Mouse (Mus musculus) right cerebral cortex, postnatal 25 days (tissue): Measurements from ENCODE around the gene Scg5.

Source experiments
- DNase-seq: peaks from one replicate; pipeline ENCODE4 v3.0.0; 2022

Gene Scg5

DNA sequence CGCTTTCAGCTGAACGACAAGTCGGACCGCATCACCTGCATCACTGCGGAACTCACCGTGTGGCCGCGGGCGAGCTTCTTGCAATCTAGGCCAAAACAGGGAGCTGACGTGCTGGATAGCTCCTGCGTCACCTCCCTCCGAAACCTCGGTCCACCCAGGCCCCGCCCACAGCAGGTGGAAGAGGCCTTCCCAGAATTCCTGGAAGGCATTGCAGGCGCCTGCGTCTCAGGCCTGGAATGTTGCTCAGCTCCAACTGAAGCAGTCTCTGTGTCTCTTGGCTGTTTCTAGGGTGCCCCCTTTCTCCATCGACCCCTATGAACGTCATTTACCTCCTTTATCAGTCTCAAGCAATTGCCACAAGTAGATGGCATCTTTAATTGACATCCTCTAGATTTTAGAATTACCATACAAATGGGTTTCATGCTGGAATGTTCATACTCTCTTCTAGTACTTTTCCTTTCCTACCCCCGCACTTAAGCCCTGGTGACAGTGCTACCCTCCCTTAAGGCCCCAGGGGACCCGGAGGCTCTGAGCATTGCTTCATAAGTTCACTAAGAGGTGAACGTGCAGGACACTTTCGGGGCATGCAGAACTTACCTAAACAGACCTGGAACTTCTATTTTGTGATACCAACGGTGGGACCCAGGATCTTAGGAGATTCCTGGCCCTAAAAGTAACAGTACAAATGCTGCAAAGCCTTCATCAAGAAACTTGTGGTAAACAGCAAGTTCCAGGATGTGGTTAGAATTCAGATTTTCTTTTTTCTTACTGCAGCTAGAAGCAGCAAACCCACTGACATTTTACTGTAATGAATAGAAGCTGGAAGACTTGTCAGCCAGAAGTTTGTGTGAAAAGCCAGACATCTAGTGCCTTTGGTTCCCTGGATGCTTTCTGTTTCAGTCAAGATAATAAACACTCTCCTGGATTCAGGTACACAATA is at the start of gene Scg5:
Scg5 (minus strand) TSS at position 179 of the 940 bp plus-strand sequence.
- DNase-seq, result peak; percentile 88

DNA sequence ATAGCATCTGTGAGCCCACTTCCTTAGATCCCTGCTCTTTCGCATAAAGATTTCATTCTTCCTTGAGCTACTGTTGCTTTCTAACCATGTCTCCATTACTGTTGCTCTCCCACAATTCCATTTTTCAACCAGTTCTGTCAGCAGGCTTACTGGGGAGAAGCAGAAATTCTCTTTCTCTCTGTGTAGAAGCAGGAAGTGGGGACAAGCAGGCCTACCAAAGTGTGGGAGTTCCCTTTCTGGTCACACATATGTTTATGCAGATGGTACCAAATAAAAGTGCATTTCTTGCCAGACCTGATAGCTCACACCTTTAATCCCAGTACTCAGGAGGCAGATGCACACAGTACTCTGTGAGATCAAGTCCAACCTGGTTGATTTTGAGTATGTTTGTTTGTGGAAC is 41.2 kb upstream of the Scg5 start:
- no peak for DNase-seq

DNA sequence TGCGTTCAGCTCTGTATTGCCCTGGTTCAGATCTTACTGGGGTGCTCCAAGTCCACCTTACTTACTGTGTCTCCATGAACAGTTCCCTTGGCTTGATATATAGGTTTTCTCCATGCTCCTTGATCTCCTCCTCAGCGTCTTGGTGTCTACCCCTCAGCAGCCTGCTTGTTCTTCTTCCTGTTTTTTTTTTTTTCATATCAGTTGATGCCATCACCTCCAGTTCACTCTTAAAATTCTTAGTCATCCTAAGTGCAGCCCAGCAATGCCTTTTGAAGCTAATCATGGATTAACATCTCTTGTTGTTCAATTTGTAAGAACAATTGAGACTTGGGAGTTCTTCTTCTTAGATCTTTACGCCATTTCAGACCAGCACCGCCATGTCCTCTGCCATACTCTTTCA is 39.5 kb upstream of the Scg5 start:
- DNase-seq, result no peak

DNA sequence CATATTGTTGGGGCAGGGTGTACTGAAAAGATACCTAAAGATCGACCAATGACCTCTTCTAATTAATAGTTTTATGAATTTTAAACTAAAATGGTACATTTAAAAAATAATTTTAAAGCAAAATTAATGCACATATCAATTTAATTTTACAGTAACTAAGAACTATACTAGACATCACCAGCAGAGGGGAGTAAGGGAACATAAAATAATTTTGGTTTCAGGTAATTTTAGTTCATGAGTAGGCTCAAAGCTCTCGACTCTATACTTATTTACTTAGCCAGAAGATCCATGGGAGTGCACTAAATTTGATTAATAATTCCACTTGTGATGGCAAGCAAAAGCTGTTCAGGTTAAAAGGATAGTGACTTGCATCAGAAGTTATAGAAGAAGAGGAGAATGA is 37.2 kb upstream of the Scg5 start:
- DNase-seq, result no peak

DNA sequence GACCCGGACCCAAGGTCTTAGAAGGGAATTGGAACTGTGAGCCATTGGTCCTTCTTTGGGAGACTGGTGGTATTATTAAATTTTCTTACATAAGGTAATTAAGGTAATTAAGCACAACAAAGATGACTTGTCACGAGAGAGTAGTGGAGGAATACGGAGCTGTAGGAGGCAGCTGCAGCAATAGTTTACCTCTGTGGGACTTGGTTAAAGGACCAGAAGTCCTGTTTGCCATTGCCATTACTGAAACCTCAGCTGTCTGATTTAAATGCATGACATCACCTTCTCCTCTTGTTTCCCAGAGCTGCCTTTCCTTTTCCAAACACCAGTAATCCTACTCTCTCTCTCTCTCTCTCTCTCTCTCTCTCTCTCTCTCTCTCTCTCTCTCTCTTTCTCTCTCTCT is 20.2 kb upstream of the Scg5 start:
- DNase-seq, result no peak

DNA sequence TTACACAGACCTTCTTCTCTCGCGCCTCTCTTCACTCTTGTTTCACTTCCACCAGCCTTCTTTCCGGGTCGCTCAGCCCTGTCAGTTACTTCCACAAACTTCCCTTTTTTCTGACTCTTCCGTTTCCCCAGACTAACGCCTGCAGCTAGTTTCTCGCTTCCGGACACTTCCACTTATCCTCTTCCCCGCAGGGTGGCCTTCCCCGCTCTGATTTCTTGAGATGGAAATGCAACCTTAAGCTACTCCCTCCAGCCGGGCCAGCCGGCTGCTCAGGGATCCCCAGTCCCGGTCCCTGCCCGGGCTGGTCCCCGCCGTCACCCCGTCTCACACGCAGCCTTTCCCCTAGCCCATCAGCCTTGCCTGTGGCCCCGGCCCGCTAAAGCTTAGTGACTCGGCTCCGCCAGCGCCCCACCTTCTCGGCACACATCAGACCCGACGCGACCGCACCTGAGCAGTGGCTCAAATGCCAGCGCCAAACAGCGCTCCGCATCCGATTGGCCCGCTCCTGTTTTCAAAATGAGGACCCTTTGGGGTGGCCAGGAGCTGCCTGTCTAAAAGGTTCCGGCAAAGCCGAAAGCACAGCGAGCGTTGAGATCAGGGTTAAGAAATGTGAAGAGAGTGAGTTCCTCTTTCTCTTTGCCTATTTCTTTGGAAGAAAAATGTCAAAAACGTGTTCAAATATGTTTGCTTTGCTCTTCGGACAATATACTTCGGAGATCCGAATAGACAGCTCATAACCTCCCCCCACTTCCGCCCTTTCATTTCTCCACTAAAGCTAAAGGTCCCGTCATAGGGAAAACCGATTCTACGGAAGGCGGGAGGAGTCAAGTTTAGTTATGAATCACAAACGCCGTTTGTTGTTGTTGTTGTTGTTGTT is 19.6 kb upstream of the Scg5 start, which contains the start of gene Arhgap11a:
Arhgap11a (minus strand) TSS at position 417 of the 877 bp plus-strand sequence.
- peak; percentile 87 for DNase-seq

DNA sequence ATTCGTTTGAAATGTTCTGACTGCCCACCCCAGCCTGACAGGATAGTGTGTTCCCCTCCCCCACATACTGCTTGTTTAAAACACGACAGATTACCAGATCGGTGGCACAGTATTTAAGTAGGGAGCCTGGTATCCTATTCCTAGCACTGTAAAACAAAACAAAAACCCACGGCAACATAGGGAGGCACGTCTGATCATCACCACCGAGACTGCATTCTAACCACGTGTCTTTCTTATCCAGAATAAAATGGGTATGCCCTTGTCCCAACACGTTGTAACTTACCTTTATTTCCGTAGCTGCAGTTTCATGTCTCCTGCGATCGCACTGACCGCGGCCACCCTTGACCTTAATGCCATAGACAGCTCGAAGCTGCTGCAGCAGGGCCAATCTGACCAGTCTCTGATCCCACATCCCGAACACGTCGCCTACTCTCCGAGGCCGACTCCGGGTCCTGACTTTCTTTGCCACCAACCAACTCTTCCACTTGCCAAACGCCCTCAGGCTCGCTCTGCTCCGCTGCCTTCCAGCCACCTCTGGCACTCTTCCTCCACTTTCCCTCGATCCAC is 18.8 kb upstream of the Scg5 start:
- DNase-seq, result no peak

DNA sequence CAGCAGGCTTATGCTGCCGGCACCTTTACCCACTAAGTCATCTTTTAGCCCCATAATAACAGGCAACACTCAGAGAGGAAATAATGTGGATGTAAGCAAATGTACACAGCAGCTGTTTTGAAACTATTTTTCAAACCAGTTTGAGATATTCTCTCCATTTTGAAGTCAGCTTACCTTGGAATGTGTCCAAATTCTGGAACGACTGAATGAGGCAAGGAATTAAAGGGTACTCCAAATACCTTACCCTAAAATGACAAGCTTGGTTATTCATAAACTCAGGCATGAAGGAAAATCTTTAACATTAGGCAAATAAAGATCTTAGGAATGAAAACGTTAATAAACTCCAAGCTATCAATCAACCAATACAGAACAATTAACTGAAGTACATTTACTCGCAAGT is 16.2 kb upstream of the Scg5 start:
- DNase-seq, result no peak

DNA sequence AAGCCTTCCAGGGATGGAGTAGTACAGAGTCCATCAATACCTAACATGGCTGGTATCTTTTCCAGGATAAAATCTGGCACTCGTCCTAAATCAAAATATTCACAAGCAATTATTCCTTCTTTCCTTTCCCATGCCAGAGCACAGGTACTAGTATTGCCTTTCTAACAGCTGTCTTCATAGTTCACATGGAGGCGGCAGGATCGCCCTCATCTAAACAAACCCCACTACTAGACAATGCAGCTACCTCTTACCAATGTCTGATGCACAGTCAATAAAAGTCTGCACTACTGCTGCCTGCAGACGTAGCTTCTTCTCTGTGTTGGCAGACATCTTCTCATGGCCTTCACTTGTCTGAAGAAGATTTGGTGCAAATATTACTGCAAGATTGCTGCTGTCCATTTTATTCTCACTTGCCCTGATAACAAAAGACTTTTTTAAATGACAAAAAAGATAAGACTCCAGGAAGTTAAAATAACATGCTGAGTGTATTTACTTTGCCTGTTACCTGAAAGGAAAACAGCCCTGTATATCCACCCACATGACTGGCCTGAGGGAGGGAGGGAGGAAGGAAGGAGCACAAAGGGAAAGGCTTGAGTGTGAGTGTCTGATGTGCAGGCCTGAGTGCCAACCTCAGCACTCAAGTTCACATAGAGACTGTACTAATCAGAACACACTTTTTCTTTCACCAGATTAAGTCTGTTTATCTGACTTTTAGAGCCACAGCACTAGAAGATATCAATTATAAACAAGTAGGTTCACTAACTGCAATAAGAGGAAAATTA is 12.9 kb upstream of the Scg5 start:
- DNase-seq, result no peak

DNA sequence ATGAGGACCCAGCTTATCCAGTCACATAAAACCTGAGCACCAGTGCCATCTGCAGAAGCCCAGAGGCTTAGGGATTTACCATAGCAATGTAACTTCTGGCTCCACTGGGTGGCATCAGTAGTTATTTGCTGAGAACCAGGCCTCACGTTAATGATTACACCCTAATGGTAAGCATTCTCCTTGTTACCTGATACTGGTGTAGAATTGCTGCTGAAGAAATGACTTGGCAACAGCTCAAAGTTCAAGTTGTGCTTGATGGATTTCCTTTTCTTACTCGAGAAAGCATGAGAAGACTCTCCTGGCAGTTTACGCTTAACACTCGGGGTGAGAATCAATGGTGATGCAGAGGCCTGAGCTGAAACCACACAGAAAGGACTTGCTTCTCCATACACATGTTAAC is 10.6 kb upstream of the Scg5 start:
- no peak for DNase-seq

DNA sequence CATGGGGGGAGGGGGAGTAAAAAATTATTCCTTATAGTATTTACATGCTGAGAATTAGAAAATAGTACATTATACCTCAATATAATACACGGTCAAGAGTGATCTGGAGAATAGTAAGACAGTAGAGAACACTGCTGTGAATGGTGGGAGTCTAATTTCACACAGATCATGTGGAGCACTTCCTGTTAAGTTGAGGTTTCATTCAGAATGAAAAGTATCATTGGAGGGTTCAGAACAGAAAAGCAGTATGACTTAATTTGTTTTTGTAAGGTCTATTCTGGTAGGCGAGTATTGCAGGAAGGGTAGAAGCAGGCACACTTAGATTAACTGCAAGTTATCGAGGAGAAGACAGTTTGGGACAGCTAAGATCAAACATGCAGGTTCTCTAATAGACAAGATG is 6.3 kb upstream of the Scg5 start:
- no peak for DNase-seq

DNA sequence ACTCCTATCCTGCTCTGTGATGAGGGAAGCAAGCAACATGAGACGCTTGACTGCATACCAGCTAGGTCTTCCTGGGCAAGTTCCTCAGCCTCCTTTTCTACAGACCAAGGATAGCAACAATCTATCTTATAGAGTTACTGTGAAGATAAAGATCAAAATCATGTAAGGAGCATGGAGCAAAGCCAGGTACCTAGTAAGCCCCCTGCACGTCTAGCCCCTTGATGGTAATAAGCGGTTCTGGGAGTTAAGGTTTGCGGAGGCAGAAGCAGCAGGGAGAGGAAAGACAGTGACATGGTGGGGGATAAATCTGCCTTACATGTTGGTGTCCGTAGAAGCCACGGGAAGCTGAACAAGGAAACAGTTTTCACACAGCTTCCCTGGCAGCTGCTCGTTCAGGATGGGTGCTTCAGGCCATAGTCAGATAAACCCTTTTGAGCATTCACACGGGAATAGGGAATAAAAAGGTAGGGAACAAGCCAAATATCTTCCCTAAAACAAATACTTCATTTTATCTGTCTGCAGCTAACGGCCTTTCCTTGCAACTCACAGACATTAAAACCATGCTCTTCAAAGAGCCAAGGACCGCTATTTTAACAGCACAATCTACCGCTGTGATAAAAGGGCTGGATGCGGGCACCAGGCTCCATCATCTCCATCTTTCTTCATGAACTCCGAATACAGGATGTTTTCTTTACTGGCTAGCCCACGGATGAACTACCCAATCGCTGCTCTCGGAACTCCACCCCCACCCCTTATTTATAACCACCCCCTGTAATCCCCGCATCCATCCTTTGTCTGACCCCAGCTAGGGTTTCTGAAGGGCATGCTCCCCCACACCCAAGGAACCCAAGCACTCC is 607 bp downstream of the Scg5 start:
- DNase-seq, result no peak

DNA sequence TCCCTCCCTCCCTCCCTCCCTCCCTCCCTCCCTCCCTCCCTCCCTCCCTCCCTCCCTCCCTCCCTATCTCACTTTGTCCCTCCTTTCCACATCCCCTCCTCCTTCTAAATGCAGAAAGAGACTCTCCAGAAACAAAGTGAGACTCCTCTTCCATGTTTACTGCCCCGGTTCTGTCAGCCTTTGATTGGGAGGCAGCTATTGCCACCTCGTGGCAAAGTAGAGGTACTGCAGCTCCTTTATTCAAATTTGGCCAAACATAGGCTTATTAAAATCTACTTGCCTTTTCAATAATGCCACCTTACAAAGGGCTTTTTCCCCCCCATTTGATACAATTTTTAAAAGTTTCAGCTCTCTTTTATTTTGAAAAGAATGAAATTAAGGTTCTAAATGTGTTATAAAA is 5.0 kb downstream of the Scg5 start:
- DNase-seq, result no peak

DNA sequence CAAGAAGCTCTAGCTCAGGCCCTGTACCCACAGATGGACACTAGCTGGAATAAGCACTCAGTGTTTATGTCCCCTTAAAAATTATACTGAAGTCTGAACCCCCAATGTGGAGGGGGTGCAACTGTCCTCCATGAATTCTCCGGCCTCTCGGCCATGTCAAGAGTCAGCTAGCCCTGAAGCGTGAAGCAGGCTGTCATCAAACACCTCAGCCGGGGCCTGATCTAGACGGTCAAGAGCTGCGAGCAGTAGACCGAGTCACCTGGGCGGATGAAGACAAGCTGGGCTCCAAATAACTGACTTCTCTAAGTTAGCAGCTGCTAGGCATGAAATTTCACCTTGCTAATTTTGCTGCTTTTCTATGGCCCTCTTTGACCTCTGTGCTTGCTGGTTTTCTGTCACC is 6.6 kb downstream of the Scg5 start:
- no peak for DNase-seq

DNA sequence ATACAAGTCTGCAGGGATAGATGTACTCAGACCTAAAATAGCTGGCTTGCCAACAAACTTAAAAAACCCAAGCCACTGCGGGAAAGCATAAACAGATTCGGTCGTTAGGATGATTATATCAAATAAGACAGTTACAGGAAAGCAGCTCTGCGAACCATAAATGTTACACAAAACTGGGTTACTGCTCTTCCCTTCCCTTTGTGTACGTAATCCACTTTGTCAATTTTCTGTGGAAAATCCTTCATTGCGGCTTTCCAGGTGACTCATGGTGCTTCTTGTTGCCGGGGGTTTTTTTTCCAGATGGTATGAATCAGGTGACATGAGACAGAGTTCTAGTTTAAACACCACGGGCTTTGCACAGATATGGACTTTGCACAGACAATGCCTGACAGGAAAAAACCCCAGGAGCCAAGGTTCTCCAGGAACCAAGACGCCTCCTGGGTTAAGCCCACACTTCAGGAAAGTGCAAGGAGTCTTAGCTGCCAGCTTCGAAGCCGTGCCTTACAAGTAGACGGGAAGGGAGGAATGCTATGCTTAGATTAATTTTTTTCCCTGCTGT is 7.7 kb downstream of the Scg5 start:
- DNase-seq, result no peak

DNA sequence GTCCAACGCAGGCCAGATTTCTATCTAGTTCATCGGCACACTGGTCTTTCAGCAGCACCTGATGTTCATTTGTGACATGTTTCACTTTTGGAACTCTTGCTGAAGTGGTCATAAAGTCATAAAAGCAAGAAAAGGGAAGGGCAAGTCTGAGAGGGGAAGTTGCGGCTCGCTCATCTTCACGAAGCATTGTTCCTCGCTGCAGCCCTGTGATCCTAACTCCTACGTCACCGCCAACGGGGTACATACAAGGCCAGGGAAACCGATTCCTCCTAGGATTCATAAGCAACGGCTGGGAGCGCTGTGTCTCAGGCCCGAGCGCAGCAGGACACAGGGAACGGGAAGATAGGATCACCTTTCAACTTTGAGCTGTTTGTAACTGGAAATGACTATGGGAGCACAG is 8.8 kb downstream of the Scg5 start:
- DNase-seq, result no peak

DNA sequence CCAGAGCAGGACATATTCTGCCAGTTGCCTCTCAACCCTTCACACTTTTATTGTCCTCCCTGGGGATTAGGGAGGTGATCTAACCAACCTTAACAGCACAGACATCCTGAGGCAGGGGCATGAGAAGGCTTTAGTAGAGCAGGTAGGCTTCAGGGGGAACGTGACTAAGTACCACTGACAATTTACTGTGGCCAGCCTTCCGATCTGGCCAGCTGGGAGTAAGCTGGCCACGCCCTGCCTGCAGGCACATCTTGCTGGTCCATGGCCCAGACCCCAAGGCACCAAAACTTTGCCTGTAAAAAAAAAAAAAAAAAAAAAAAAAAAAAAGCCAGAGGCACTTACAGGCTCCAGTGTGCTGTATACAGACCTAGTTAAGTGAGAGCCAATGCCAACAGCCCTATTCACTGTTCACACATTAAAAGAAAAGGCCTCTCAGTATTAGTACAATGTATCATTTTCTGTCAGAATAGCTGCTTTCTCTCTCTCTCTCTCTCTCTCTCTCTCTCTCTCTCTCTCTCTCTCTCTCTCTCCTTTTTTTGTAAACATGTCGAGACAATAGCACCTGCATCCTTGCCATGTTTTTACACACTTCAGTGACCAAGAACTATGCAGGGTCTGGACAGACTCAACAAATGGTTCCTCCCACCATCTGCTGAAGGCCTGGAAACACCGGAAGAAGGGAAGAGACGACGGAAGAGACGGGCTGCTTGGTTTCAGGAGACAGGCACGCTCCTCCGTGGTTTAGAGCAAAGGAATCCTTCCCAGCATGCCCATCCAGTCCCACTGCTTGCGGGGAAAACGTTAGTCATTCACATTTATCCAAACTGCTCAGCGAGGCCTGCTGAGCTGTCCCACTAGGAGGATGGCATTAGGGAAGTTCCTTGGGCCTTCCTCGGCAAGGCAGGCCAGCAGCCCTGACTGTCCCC is 11.0 kb downstream of the Scg5 start:
- no peak for DNase-seq

DNA sequence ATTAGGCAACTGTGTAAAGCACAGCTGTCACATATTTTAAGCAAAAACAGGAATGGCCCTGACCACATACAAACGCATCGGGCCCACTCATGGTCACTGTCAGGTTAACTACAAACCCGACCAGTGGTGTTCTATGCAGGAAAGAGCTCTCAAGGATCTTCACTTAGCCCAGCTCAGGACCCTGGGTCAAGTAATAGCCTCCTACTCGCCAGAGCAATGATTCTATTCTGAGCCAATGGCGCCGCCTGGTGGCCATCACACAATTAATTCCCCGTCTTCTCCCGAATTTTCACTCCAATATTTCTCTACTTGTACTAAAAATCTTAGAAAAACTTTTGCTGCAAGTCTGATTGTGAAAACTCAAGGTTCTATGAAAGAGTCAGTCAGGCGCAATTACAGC is 21.3 kb downstream of the Scg5 start:
- DNase-seq, result no peak

DNA sequence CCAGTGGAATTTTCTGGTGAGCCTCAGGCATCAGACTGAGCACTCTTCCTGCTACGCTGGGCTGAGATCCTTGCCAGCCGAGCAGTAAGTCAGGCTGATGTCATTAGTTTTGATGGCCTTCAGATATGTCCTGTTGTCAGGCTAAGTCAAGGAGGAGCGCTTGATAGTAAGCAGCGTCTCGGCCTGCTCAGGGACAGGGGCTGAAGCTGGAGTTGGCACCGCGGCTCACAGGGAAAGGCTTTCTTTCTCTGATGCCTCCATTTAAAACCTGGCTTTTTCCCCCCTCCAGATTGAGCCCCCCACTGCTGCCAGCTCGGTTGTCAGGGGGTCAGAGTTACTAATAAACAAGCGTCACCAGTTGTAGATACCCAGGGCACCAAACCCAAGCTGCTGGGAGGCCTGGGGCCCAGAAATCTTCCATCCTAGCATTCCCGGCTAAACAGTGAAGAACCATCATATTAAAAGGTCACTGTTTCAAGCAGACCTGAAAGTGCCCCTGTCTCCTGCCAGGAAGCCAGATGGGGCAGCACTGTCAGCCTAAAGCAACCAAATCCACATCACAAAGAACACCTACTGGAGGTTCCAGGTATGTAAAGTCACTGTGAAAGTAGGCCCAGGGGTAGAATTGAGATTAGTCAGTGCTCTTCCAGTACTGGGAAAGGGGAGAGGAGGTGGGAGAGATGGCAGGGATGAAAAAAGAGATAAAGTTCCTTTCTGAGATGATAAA is 21.9 kb downstream of the Scg5 start:
- DNase-seq, result no peak

DNA sequence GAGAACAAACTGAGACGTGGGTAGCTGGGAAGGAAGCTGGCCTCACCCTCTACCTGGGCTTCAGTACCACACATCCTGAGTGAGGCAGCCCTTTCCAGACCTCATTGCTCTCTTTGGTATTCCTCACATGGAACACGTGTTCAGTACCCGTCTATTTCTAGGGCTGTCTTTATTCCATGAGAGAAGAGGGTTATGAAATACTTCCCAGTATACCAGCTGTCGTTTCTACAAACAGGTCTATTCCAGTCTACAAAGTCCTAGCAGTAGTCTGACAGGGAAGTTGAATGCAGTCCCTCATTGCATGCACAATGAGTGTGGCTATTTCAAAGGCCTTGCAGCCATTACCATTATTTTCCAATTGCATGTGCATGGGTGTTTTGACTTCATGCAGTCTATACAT is 23.2 kb downstream of the Scg5 start:
- DNase-seq, result no peak
